Mouse (Mus musculus) urinary bladder, postnatal 36 days (tissue): Measurements from ENCODE around the gene Rln1.

ENCODE experiments used
- DNase-seq, 2 experiments: peaks; one replicate each; pipeline ENCODE4 v3.0.0; 2022; ENCODE audit warnings: low spot score in 2 of 2, mixed read lengths in 1 of 2

Gene Rln1

GRCm38 (mm10) chr19:29296166-29296565, 38.3 kb downstream of the Rln1 start:
- DNase-seq, result no peak

GRCm38 (mm10) chr19:29294756-29295155, 39.7 kb downstream of the Rln1 start:
- no peak for DNase-seq

GRCm38 (mm10) chr19:29292546-29292945, 41.9 kb downstream of the Rln1 start:
- no peak for DNase-seq

- DNase-seq, result no peak
Measured at GRCm38 (mm10) chr19:29291532-29291931, 42.9 kb downstream of the Rln1 start.

- DNase-seq, result no peak
Measured at GRCm38 (mm10) chr19:29287863-29288262, 46.6 kb downstream of the Rln1 start.

- no peak for DNase-seq
Measured at GRCm38 (mm10) chr19:29285451-29285869, 49.0 kb downstream of the Rln1 start.
